Mouse (Mus musculus) limb, embryonic 13.5 days (tissue): ENCODE data around the gene Mcts1. TPM values are rescaled to one million over a fixed set of nuclear protein-coding genes. Genes with fewer than 3 reads are reported as not detected.

ENCODE experiments used
- ATAC-seq: fragments of 200-750 bp; cut with Nextera tagmentation; 2 replicates; pipeline ENCODE4 v1.8.0; 2017; ENCODE audit warnings: low read depth, moderate number of reproducible peaks, moderate TSS enrichment; ENCODE audit not compliant: low FRiP score
- H3K27ac ChIP-seq: fragments of 300-500 bp; sonication (generic); 2 replicates; pipeline ENCODE4 v1.5.1; 2015; ENCODE audit warnings: inconsistent platforms, mild to moderate bottlenecking, moderate library complexity
- H3K27me3 ChIP-seq: fragments of 300-500 bp; sonication (generic); 2 replicates; pipeline ENCODE4 v1.6.1; 2015; ENCODE audit warnings: mild to moderate bottlenecking, inconsistent platforms
- H3K36me3 ChIP-seq: fragments of 300-500 bp; sonication (generic); 2 replicates; pipeline ENCODE4 v1.6.1; 2015; ENCODE audit warnings: inconsistent platforms, mild to moderate bottlenecking, moderate library complexity
- H3K4me1 ChIP-seq: fragments of 300-500 bp; sonication (generic); 2 replicates; pipeline ENCODE4 v1.6.1; 2015; ENCODE audit warnings: inconsistent platforms
- H3K4me2 ChIP-seq: fragments of 300-500 bp; sonication (generic); replicated peaks from 2 replicates; pipeline ENCODE4 v1.6.1; 2015; ENCODE audit warnings: inconsistent platforms, mild to moderate bottlenecking, moderate library complexity
- H3K4me3 ChIP-seq: fragments of 300-500 bp; sonication (generic); 2 replicates; pipeline ENCODE4 v1.5.1; 2015; ENCODE audit warnings: moderate library complexity, mild to moderate bottlenecking, inconsistent platforms
- H3K9ac ChIP-seq: fragments of 300-500 bp; sonication (generic); 2 replicates; pipeline ENCODE4 v1.6.1; 2015; ENCODE audit warnings: mild to moderate bottlenecking, inconsistent platforms
- H3K9me3 ChIP-seq: fragments of 300-500 bp; sonication (generic); 2 replicates; pipeline ENCODE4 v1.6.1; 2016; ENCODE audit warnings: inconsistent platforms
- WGBS: fragments of 180-500 bp; shearing (Covaris S2); methylation state at CpG from one replicate; pipeline ENCODE4 v1.1.7; 2015; 5-methylcytosine and 5-hydroxymethylcytosine counted together
- polyA plus RNA-seq: library from polyadenylated mRNA; unstranded; fragments of >200 nt; fragmentation: Nextera tagmentation; extraction: Ambion mirVana; gene quantifications from 2 replicates; pipeline ENCODE4 v1.2.1, GENCODE M21; 2015

Gene Mcts1
- polyA plus RNA-seq, 1 experiment from 2014 or later = 102 TPM

- peak; percentile 64; the same call in 1 of the 2 replicates for ATAC-seq
- no peaks in the 10 kb centered on the region for H3K4me1 ChIP-seq
- no peaks in the 10 kb centered on the region for H3K36me3 ChIP-seq
- WGBS = 55% methylated on average over 5 of the region's 5 CpGs
- no peaks in the 10 kb centered on the region for H3K9me3 ChIP-seq
- peak overlapping the region; percentile 39; the same call in 1 of the 2 replicates for H3K27ac ChIP-seq
- no peak overlapping the region for H3K4me3 ChIP-seq
- H3K27me3 ChIP-seq = no peaks in the 10 kb centered on the region
- no peak overlapping the region for H3K4me2 ChIP-seq
- H3K9ac ChIP-seq = no peak overlapping the region
Measured at GRCm38 (mm10) chrX:38593180-38593889, 7.0 kb upstream of the Mcts1 start.

GRCm38 (mm10) chrX:38600995-38601369 is 604 bp downstream of the Mcts1 start:
- H3K4me3 ChIP-seq = peak overlapping the region; percentile 53
- peak overlapping the region; percentile 64 for H3K9ac ChIP-seq
- H3K27me3 ChIP-seq = no peaks in the 10 kb centered on the region
- H3K4me2 ChIP-seq = peak overlapping the region; percentile 66
- no peaks in the 10 kb centered on the region for H3K36me3 ChIP-seq
- H3K4me1 ChIP-seq = no peaks in the 10 kb centered on the region
- ATAC-seq = peak; percentile 36
- WGBS = 11% methylated on average over 3 of the region's 3 CpGs
- H3K27ac ChIP-seq = peak overlapping the region; percentile 65; the same call in 1 of the 2 replicates
- H3K9me3 ChIP-seq = no peaks in the 10 kb centered on the region

GRCm38 (mm10) chrX:38634801-38635637 is 34.6 kb downstream of the Mcts1 start, which contains the start of gene C1galt1c1:
Gene C1galt1c1 (minus strand): TSS chrX:38635087.
- H3K36me3 ChIP-seq = peaks cover 3% of the 10 kb centered on the region; the same call in 1 of the 2 replicates
- peak within 1 kb of the TSS; percentile 54 for H3K4me3 ChIP-seq
- H3K4me2 ChIP-seq = peak within 1 kb of the TSS; percentile 55
- no peaks in the 10 kb centered on the region for H3K9me3 ChIP-seq
- peak within 1 kb of the TSS; percentile 73 for H3K27ac ChIP-seq
- 23% methylated on average over 30 of the region's 43 CpGs for WGBS
- ATAC-seq = peak; percentile 99
- H3K27me3 ChIP-seq = no peaks in the 10 kb centered on the region
- peak within 1 kb of the TSS; percentile 68 for H3K9ac ChIP-seq
- H3K4me1 ChIP-seq = no peaks in the 10 kb centered on the region

- Histone ChIP-seq H3K4me3 (peak overlapping the region; percentile 36), H3K4me1 (no peaks in the 10 kb centered on the region), H3K9ac (no peak overlapping the region), H3K27ac (no peak overlapping the region), H3K36me3 (peaks cover 3% of the 10 kb centered on the region; the same call in 1 of the 2 replicates), H3K4me2 (peak overlapping the region; percentile 55), H3K27me3 (no peaks in the 10 kb centered on the region), H3K9me3 (no peaks in the 10 kb centered on the region)
- no peak for ATAC-seq
Measured at GRCm38 (mm10) chrX:38635638-38635931, 35.2 kb downstream of the Mcts1 start.

- Histone ChIP-seq H3K4me1 (no peaks in the 10 kb centered on the region), H3K4me2 (no peak overlapping the region), H3K27me3 (no peaks in the 10 kb centered on the region), H3K27ac (peak overlapping the region; percentile 15; the same call in 1 of the 2 replicates), H3K4me3 (no peak overlapping the region), H3K9me3 (no peaks in the 10 kb centered on the region), H3K36me3 (no peaks in the 10 kb centered on the region), H3K9ac (no peak overlapping the region)
- ATAC-seq = no peak
- 23% methylated on average over 4 of the region's 4 CpGs for WGBS
Measured at GRCm38 (mm10) chrX:38641435-38641834, 41.1 kb downstream of the Mcts1 start.

GRCm38 (mm10) chrX:38642183-38642582 is 41.8 kb downstream of the Mcts1 start:
- Histone ChIP-seq H3K9ac (no peak overlapping the region), H3K36me3 (no peaks in the 10 kb centered on the region), H3K27me3 (no peaks in the 10 kb centered on the region), H3K27ac (peak overlapping the region; percentile 15; the same call in 1 of the 2 replicates), H3K4me1 (no peaks in the 10 kb centered on the region), H3K9me3 (no peaks in the 10 kb centered on the region), H3K4me2 (no peak overlapping the region), H3K4me3 (no peak overlapping the region)
- no peak for ATAC-seq
- 43% methylated on average over 4 of the region's 4 CpGs for WGBS

- ATAC-seq = no peak
- Histone ChIP-seq H3K4me2 (peak overlapping the region; percentile 32), H3K4me1 (no peaks in the 10 kb centered on the region), H3K27me3 (no peaks in the 10 kb centered on the region), H3K36me3 (no peaks in the 10 kb centered on the region), H3K9ac (no peak overlapping the region), H3K27ac (no peak overlapping the region), H3K9me3 (no peaks in the 10 kb centered on the region), H3K4me3 (no peak overlapping the region)
- WGBS = 44% methylated on average over 9 of the region's 9 CpGs
Measured at GRCm38 (mm10) chrX:38650404-38651039, 50.1 kb downstream of the Mcts1 start.

- H3K4me1 ChIP-seq = no peaks in the 10 kb centered on the region
- no peaks in the 10 kb centered on the region for H3K27me3 ChIP-seq
- no peaks in the 10 kb centered on the region for H3K36me3 ChIP-seq
- H3K9me3 ChIP-seq = no peaks in the 10 kb centered on the region
- no peak overlapping the region for H3K27ac ChIP-seq
- ATAC-seq = peak; percentile 48
- no peak overlapping the region for H3K4me2 ChIP-seq
- WGBS = 30% methylated on average over 5 of the region's 7 CpGs
- H3K4me3 ChIP-seq = no peak overlapping the region
- H3K9ac ChIP-seq = no peak overlapping the region
Measured at GRCm38 (mm10) chrX:38651167-38651566, 50.8 kb downstream of the Mcts1 start.

- Histone ChIP-seq H3K4me1 (no peaks in the 10 kb centered on the region), H3K36me3 (no peaks in the 10 kb centered on the region), H3K27ac (no peak overlapping the region), H3K9me3 (no peaks in the 10 kb centered on the region), H3K9ac (no peak overlapping the region), H3K4me3 (no peak overlapping the region), H3K27me3 (no peaks in the 10 kb centered on the region), H3K4me2 (no peak overlapping the region)
- no peak for ATAC-seq
- WGBS = 81% methylated on average over 1 of the region's 1 CpGs
Measured at GRCm38 (mm10) chrX:38653181-38653580, 52.8 kb downstream of the Mcts1 start.

- Histone ChIP-seq H3K27ac (no peak overlapping the region), H3K4me2 (no peak overlapping the region), H3K9me3 (no peaks in the 10 kb centered on the region), H3K9ac (no peak overlapping the region), H3K4me1 (no peaks in the 10 kb centered on the region), H3K36me3 (no peaks in the 10 kb centered on the region), H3K27me3 (no peaks in the 10 kb centered on the region), H3K4me3 (no peak overlapping the region)
- WGBS = 83% methylated on average over 5 of the region's 5 CpGs
- no peak for ATAC-seq
Measured at GRCm38 (mm10) chrX:38654681-38655080, 54.3 kb downstream of the Mcts1 start.

- no peaks in the 10 kb centered on the region for H3K36me3 ChIP-seq
- 62% methylated on average over 4 of the region's 4 CpGs for WGBS
- ATAC-seq = no peak
Measured at GRCm38 (mm10) chrX:38656206-38656883, 56.0 kb downstream of the Mcts1 start.

More at GRCm38 (mm10) chrX:38656206-38656883, 56.0 kb downstream of the Mcts1 start:
- Histone ChIP-seq H3K27me3 (no peaks in the 10 kb centered on the region), H3K4me3 (no peak overlapping the region), H3K4me1 (no peaks in the 10 kb centered on the region), H3K9ac (no peak overlapping the region), H3K4me2 (no peak overlapping the region), H3K9me3 (no peaks in the 10 kb centered on the region), H3K27ac (no peak overlapping the region)
